ENCODE assay signal across 8 mouse cellular contexts in genomic region chr9:96167168-96167585, GRCm38 (mm10). TPM values are rescaled to one million over a fixed set of nuclear protein-coding genes. Genes with fewer than 3 reads are reported as not detected.
DNase-seq lines count a peak whose midpoint lies in the region; TF ChIP-seq lines count a peak whose summit lies in the region.

No protein-coding gene starts in this region.

- peaks cover 3 to 10% of the 10 kb centered on the region in 2 experiments; a peak in 3 of 4 replicates for H3K4me1 ChIP-seq in MEL (ENCODE audit: control insufficient read depth in 1 of 2, insufficient read depth in 2 of 2, low read length in 2 of 2)
- H3K4me1 ChIP-seq in liver, adult 2 months (ENCODE audit: control insufficient read depth, insufficient read depth, low read length), result no peaks in the 10 kb centered on the region

- DNase-seq in 3T3-L1 (ENCODE audit: low read depth, low spot score) (peak; percentile 63), MEL (ENCODE audit: low read depth, low spot score) (peak; percentile 74)
- peak; percentile 37 for DNase-seq in cerebellum, adult 8-10 months
- peak; percentile 59 for DNase-seq in gastrocnemius, adult 18-20 months (ENCODE audit: low spot score)
- DNase-seq in kidney, adult 8-10 months, result peak; percentile 25 to 74
- peak; percentile 24 for DNase-seq in liver, adult 2 months (ENCODE audit: extremely low read depth, low read depth, low spot score)
- DNase-seq in ovary, adult 18-20 months (ENCODE audit: low spot score), result peak; percentile 50
- DNase-seq in thymus, adult 18-20 months, result peak; percentile 27 to 49

- TF ChIP-seq RAD21 in MEL (IDR thresholded peaks at IDR 0.05; ENCODE audit: low read depth, low read length), result peak; percentile 66

- TF ChIP-seq POLR2A in MEL (IDR thresholded peaks at IDR 0.05; ENCODE audit: control insufficient read depth in 1 of 2, insufficient read depth in 1 of 2, low read depth in 1 of 2, low read length in 2 of 2, poor library complexity in 1 of 2), result no peak
- no peak for TF ChIP-seq POLR2A in liver, adult 2 months (IDR thresholded peaks at IDR 0.05; ENCODE audit: extremely low read depth, insufficient read depth, low read length)

- no peaks in the 10 kb centered on the region for H3K79me2 ChIP-seq in MEL (ENCODE audit: control insufficient read depth, insufficient read depth, low read length, poor library complexity)
- no peaks in the 10 kb centered on the region for H3K79me2 ChIP-seq in liver, adult 2 months (ENCODE audit: control insufficient read depth, insufficient read depth, low read length)

- 37% methylated on average over 5 of the region's 5 CpGs for WGBS in liver, adult 2 months

- H3K4me3 ChIP-seq in MEL (ENCODE audit: control insufficient read depth in 1 of 2, insufficient read depth in 1 of 2, low read depth in 2 of 2, low read length in 2 of 2), result no peak overlapping the region
- no peak overlapping the region for H3K4me3 ChIP-seq in liver, adult 2 months (ENCODE audit: insufficient read depth, low read depth, low read length)

- H3K9ac ChIP-seq in MEL (ENCODE audit: control insufficient read depth, low read depth, low read length, poor library complexity, severe bottlenecking), result no peak overlapping the region
- H3K9ac ChIP-seq in liver, adult 2 months (ENCODE audit: low read depth, low read length), result no peak overlapping the region

- no peaks in the 10 kb centered on the region for H3K27me3 ChIP-seq in MEL (ENCODE audit: control insufficient read depth in 1 of 2, insufficient read depth in 2 of 2, low read length in 2 of 2)
- H3K27me3 ChIP-seq in liver, adult 2 months (ENCODE audit: control insufficient read depth, insufficient read depth, low read length), result peaks cover 3% of the 10 kb centered on the region; the same call in 1 of the 2 replicates

- no peak for TF ChIP-seq EP300 in MEL (IDR thresholded peaks at IDR 0.05; ENCODE audit: low read depth in 1 of 2, low read length in 2 of 2)

- H3K36me3 ChIP-seq in MEL (ENCODE audit: control insufficient read depth in 1 of 2, insufficient read depth in 2 of 2, low read length in 2 of 2), result peaks cover 0 to 7% of the 10 kb centered on the region in 2 experiments; a peak in 2 of 4 replicates
- no peaks in the 10 kb centered on the region for H3K36me3 ChIP-seq in liver, adult 2 months (ENCODE audit: control insufficient read depth, insufficient read depth, low read length)

- no peaks in the 10 kb centered on the region for H3K9me3 ChIP-seq in MEL (replicated peaks; ENCODE audit: insufficient read depth, low read length)

- no peak overlapping the region for H3K27ac ChIP-seq in MEL (ENCODE audit: control insufficient read depth, low read depth, low read length)
- no peak overlapping the region for H3K27ac ChIP-seq in liver, adult 2 months (replicated peaks; ENCODE audit: insufficient read depth, low read depth, low read length)

- peak; percentile 89 to 99 (median 92) for TF ChIP-seq CTCF in MEL (IDR thresholded peaks at IDR 0.05 in 2 of 3, conservative IDR thresholded peaks at IDR 0.05 in 1 of 3; ENCODE audit: control insufficient read depth in 1 of 3, insufficient read depth in 1 of 3, low read depth in 2 of 3, low read length in 3 of 3, poor library complexity in 1 of 3, severe bottlenecking in 1 of 3)
- TF ChIP-seq CTCF in liver, adult 2 months (IDR thresholded peaks at IDR 0.05; ENCODE audit: low read depth, low read length), result peak; percentile 70

TF ChIP-seq in MEL, 35 proteins besides CTCF, POLR2A, EP300 and RAD21:
- TF ChIP-seq JUND (IDR thresholded peaks at IDR 0.05; ENCODE audit: low read depth, low read length) (no peak), KAT2A (conservative IDR thresholded peaks at IDR 0.05; ENCODE audit: low read depth, low read length) (no peak), ETS1 (IDR thresholded peaks at IDR 0.05; ENCODE audit: low read depth, low read length) (no peak), SIN3A (IDR thresholded peaks at IDR 0.05; ENCODE audit: low read length) (no peak), NELFE (IDR thresholded peaks at IDR 0.05; ENCODE audit: low read depth, low read length) (no peak), ZC3H11A (IDR thresholded peaks at IDR 0.05; ENCODE audit: low read depth, low read length) (peak; percentile 53), MEF2A (IDR thresholded peaks at IDR 0.05; ENCODE audit: extremely low read depth, insufficient replicate concordance, low read depth, low read length, poor library complexity, severe bottlenecking) (no peak), ELF1 (IDR thresholded peaks at IDR 0.05; ENCODE audit: low read depth, low read length) (no peak), CHD1 (IDR thresholded peaks at IDR 0.05; ENCODE audit: low read depth, low read length) (no peak), MAX (IDR thresholded peaks at IDR 0.05; ENCODE audit: low read length) (no peak), MYB (IDR thresholded peaks at IDR 0.05; ENCODE audit: low read depth, low read length) (no peak), MAFK (IDR thresholded peaks at IDR 0.05; ENCODE audit: borderline replicate concordance, low read depth, low read length) (no peak), GATA1 (IDR thresholded peaks at IDR 0.05; ENCODE audit: low read depth, low read length) (peak; percentile 56; the same call in 1 of the 2 replicates), SMC3 (IDR thresholded peaks at IDR 0.05; ENCODE audit: low read depth, low read length) (peak; percentile 88), TCF12 (IDR thresholded peaks at IDR 0.05; ENCODE audit: low read depth, low read length) (no peak)

RNA-seq across cellular contexts. Expression of gene Tfdp2, which starts 28.9 kb away (rescaled TPM):
- total RNA-seq in MEL (2012; rRNA removed), result 7.7 TPM in 2 replicates
- polyA plus RNA-seq in MEL (2012; ENCODE audit: insufficient read depth in 1 of 2, insufficient read length in 2 of 2, low read depth in 1 of 2, low replicate concordance in 2 of 2, missing spikeins in 1 of 2), result 10 to 100 TPM in 1 of 2 experiments, not detected in 1; 15.4 TPM
- total RNA-seq in gastrocnemius, adult 18-20 months (2021), result 10 to 100 TPM; 40.3 to 42.8 TPM
- total RNA-seq in liver, adult 2 months (2014; rRNA removed), result 16.2 and 18.3 TPM in 2 replicates
- 6.1 and 6.9 TPM in 2 replicates for polyA plus RNA-seq in liver, adult 2 months (2012; rRNA removed)

RNA-seq across cellular contexts. Expression of gene Gk5, which starts 48.0 kb away (rescaled TPM):
- total RNA-seq in MEL (2012; rRNA removed), result 4.0 and 4.1 TPM in 2 replicates
- polyA plus RNA-seq in MEL (2012; ENCODE audit: insufficient read depth in 1 of 2, insufficient read length in 2 of 2, low read depth in 1 of 2, low replicate concordance in 2 of 2, missing spikeins in 1 of 2), result 1 to 10 TPM in 1 of 2 experiments, not detected in 1; 6.2 TPM
- total RNA-seq in gastrocnemius, adult 18-20 months (2021), result 1 to 10 TPM; 1.0 to 1.3 TPM
- total RNA-seq in liver, adult 2 months (2014; rRNA removed), result 0.37 and 0.40 TPM in 2 replicates
- polyA plus RNA-seq in liver, adult 2 months (2012; rRNA removed), result 0.04 and 0.06 TPM in 2 replicates

Comparison
In these comparisons a context has a peak if more than half of its experiments do, and no peak if none do; other contexts are left out.
1. DNase-seq: peak in every context shown above with its lines; median percentile 74 in MEL; 63 in 3T3-L1; 59 in gastrocnemius, adult 18-20 months; 50 in ovary, adult 18-20 months; 50 in kidney, adult 8-10 months; 38 in thymus, adult 18-20 months; 37 in cerebellum, adult 8-10 months; 24 in liver, adult 2 months.